Mouse (Mus musculus) lung, adult 2 months (tissue): Measurements from ENCODE around the gene Pdxk. TPM values are rescaled to one million over a fixed set of nuclear protein-coding genes. Genes with fewer than 3 reads are reported as not detected.
"Not testable (repeated sequence)": the region's sequence is repeated elsewhere in the genome, so short reads cannot be mapped to it uniquely, and the experiment has no call there.

ENCODE experiments used
- DNase-seq: peaks from one replicate; pipeline ENCODE4 v3.0.0; 2022
- H3K4me1 ChIP-seq: fragments of 200-500 bp; 2 replicates; pipeline ENCODE4 v1.6.1; 2011; ENCODE audit warnings: low read length; ENCODE audit not compliant: control insufficient read depth, insufficient read depth
- H3K4me3 ChIP-seq: fragments of 200-500 bp; replicated peaks from 2 replicates; pipeline ENCODE3; 2011; ENCODE audit warnings: low read depth, mild to moderate bottlenecking, control low read depth, low read length; ENCODE audit errors: extremely low read depth
- CTCF ChIP-seq: fragments of 200-500 bp; IDR thresholded peaks from 2 replicates; pipeline ENCODE4 v1.5.1; 2011; ENCODE audit warnings: mild to moderate bottlenecking, low read length, control low read depth; ENCODE audit not compliant: insufficient read depth
- POLR2A ChIP-seq: fragments of 200-500 bp; IDR thresholded peaks from 2 replicates; pipeline ENCODE4 v1.6.1; 2011; ENCODE audit warnings: low read depth, mild to moderate bottlenecking, control low read depth, low read length, borderline replicate concordance; ENCODE audit errors: extremely low read depth
- WGBS: fragments of 180-500 bp; shearing (Covaris S2); methylation state at CpG from one replicate; pipeline ENCODE4 v1.1.7; 2018; 5-methylcytosine and 5-hydroxymethylcytosine counted together
- polyA plus RNA-seq: library from polyadenylated mRNA; depleted of rRNA; stranded (reverse); fragments of >200 nt; gene quantifications from 2 replicates; pipeline ENCODE4 v1.2.3, GENCODE M21; 2012; rRNA removed

Gene Pdxk
- polyA plus RNA-seq: 20.4 and 21.5 TPM in 2 replicates

GRCm38 (mm10) chr10:78464792-78465207, at the start of gene Pdxk:
Gene Pdxk, minus strand, starts transcription at chr10:78464975.
- TF ChIP-seq CTCF: no peak
- peak; percentile 69; the same call in 1 of the 2 replicates for TF ChIP-seq POLR2A
- DNase-seq: peak; percentile 90
- H3K4me3 ChIP-seq: peak within 1 kb of the TSS; percentile 96
- WGBS: under 1% methylated on average over 35 of the region's 35 CpGs
- H3K4me1 ChIP-seq: peaks cover 5% of the 10 kb centered on the region

GRCm38 (mm10) chr10:78502986-78503733, 38.4 kb upstream of the Pdxk start:
- no peak for DNase-seq
- Histone ChIP-seq H3K4me3 (no peak overlapping the region), H3K4me1 (no peaks in the 10 kb centered on the region)
- TF ChIP-seq POLR2A: no peak
- TF ChIP-seq CTCF: no peak
- WGBS: 76% methylated on average over 6 of the region's 6 CpGs

GRCm38 (mm10) chr10:78487431-78488086, 22.8 kb upstream of the Pdxk start:
- 16% methylated on average over 26 of the region's 26 CpGs for WGBS
- peak; percentile 80 for DNase-seq
- peak overlapping the region; percentile 42 for H3K4me3 ChIP-seq
- TF ChIP-seq CTCF: peak; percentile 93
- no peak for TF ChIP-seq POLR2A
- H3K4me1 ChIP-seq: no peaks in the 10 kb centered on the region

GRCm38 (mm10) chr10:78486871-78487270, 22.1 kb upstream of the Pdxk start:
- Histone ChIP-seq H3K4me1 (no peaks in the 10 kb centered on the region), H3K4me3 (no peak overlapping the region)
- DNase-seq: no peak
- TF ChIP-seq CTCF (no peak), POLR2A (no peak)
- WGBS: 61% methylated on average over 5 of the region's 5 CpGs

- not testable (repeated sequence) for DNase-seq, H3K4me1 ChIP-seq, H3K4me3 ChIP-seq
- WGBS: 47% methylated on average over 2 of the region's 2 CpGs
Measured at GRCm38 (mm10) chr10:78485369-78485768, 20.6 kb upstream of the Pdxk start.

- TF ChIP-seq POLR2A (0 out of 2 replicates have a peak, but pooled peaks have one; percentile 12), CTCF (peak; percentile 18; the same call in 1 of the 2 replicates)
- WGBS: under 1% methylated on average over 35 of the region's 35 CpGs
- no peak for DNase-seq
Measured at GRCm38 (mm10) chr10:78481928-78482499, 17.2 kb upstream of the Pdxk start.

GRCm38 (mm10) chr10:78480954-78481927, 16.5 kb upstream of the Pdxk start:
- TF ChIP-seq POLR2A: no peak
- no peak; the same call in 1 of the 2 replicates for TF ChIP-seq CTCF
- H3K4me1 ChIP-seq: no peaks in the 10 kb centered on the region
- peak overlapping the region; percentile 60 for H3K4me3 ChIP-seq
- 32% methylated on average over 21 of the region's 21 CpGs for WGBS
- DNase-seq: no peak

More at GRCm38 (mm10) chr10:78481928-78482499, 17.2 kb upstream of the Pdxk start:
- no peaks in the 10 kb centered on the region for H3K4me1 ChIP-seq
- H3K4me3 ChIP-seq: peak overlapping the region; percentile 60

- TF ChIP-seq POLR2A: no peak
- Histone ChIP-seq H3K4me3 (no peak overlapping the region), H3K4me1 (no peaks in the 10 kb centered on the region)
- DNase-seq: no peak
- WGBS: 52% methylated on average over 4 of the region's 4 CpGs
Measured at GRCm38 (mm10) chr10:78476821-78477220, 12.0 kb upstream of the Pdxk start.

- 55% methylated on average over 8 of the region's 8 CpGs for WGBS
- H3K4me1 ChIP-seq: no peaks in the 10 kb centered on the region
- no peak overlapping the region for H3K4me3 ChIP-seq
- no peak for TF ChIP-seq POLR2A
- TF ChIP-seq CTCF: no peak
- no peak for DNase-seq
Measured at GRCm38 (mm10) chr10:78474759-78475158, 10.0 kb upstream of the Pdxk start.
